Mouse (Mus musculus) liver, adult 2 months (tissue): ENCODE results near the gene Larp1b. TPM values are rescaled to one million over a fixed set of nuclear protein-coding genes. Genes with fewer than 3 reads are reported as not detected.
A peak's percentile ranks its signal among the peaks of the same experiment; 100 is the strongest.

ENCODE experiments used
- DNase-seq: peaks from one replicate; pipeline ENCODE4 v3.0.0-alpha.2; 2011; ENCODE audit warnings: low read depth, low spot score; ENCODE audit errors: extremely low read depth
- H3K27ac ChIP-seq: fragments of 200-500 bp; replicated peaks from 2 replicates; pipeline ENCODE4 v1.5.1; 2012; ENCODE audit warnings: low read depth, mild to moderate bottlenecking, control low read depth, inconsistent platforms, low read length; ENCODE audit not compliant: insufficient read depth
- H3K27me3 ChIP-seq: fragments of 200-500 bp; 2 replicates; pipeline ENCODE4 v1.6.1; 2012; ENCODE audit warnings: mild to moderate bottlenecking, moderate library complexity, low read length, inconsistent platforms; ENCODE audit not compliant: control insufficient read depth, insufficient read depth
- H3K36me3 ChIP-seq: fragments of 200-500 bp; 2 replicates; pipeline ENCODE4 v1.6.1; 2012; ENCODE audit warnings: low read length, inconsistent platforms; ENCODE audit not compliant: control insufficient read depth, insufficient read depth
- H3K4me1 ChIP-seq: fragments of 200-500 bp; 2 replicates; pipeline ENCODE4 v1.6.1; 2011; ENCODE audit warnings: low read length; ENCODE audit not compliant: control insufficient read depth, insufficient read depth
- H3K4me3 ChIP-seq: fragments of 200-500 bp; 2 replicates; pipeline ENCODE4 v1.5.1; 2011; ENCODE audit warnings: low read depth, mild to moderate bottlenecking, control low read depth, low read length, moderate library complexity; ENCODE audit not compliant: insufficient read depth
- H3K79me2 ChIP-seq: fragments of 200-500 bp; 2 replicates; pipeline ENCODE4 v1.6.1; 2012; ENCODE audit warnings: inconsistent platforms, mild to moderate bottlenecking, low read length, moderate library complexity; ENCODE audit not compliant: control insufficient read depth, insufficient read depth
- H3K9ac ChIP-seq: fragments of 200-500 bp; 2 replicates; pipeline ENCODE4 v1.6.1; 2012; ENCODE audit warnings: low read depth, mild to moderate bottlenecking, control low read depth, inconsistent platforms, low read length
- CTCF ChIP-seq: fragments of 200-500 bp; IDR thresholded peaks from 2 replicates; pipeline ENCODE4 v1.5.1; 2011; ENCODE audit warnings: low read depth, low read length, control low read depth
- POLR2A ChIP-seq: fragments of 200-500 bp; IDR thresholded peaks from 2 replicates; pipeline ENCODE4 v1.6.1; 2011; ENCODE audit warnings: low read length, control low read depth; ENCODE audit not compliant: insufficient read depth; ENCODE audit errors: extremely low read depth
- whole genome bisulfite sequencing: fragments of 180-500 bp; shearing (Covaris S2); methylation state at CpG from one replicate; pipeline ENCODE4 v1.1.7; 2018; 5-methylcytosine and 5-hydroxymethylcytosine counted together
- polyA plus RNA-seq: library from polyadenylated mRNA; depleted of rRNA; stranded (reverse); fragments of >200 nt; gene quantifications from 2 replicates; pipeline ENCODE4 v1.2.3, GENCODE M21; 2012; rRNA removed
- total RNA-seq: library from RNA; depleted of rRNA; stranded (reverse); fragments of >200 nt; gene quantifications from 2 replicates; pipeline ENCODE4 v1.2.3, GENCODE M21; 2014; rRNA removed

Gene Larp1b
- total and polyA plus RNA-seq, 2 experiments = 20.3 to 81.2 TPM

DNA sequence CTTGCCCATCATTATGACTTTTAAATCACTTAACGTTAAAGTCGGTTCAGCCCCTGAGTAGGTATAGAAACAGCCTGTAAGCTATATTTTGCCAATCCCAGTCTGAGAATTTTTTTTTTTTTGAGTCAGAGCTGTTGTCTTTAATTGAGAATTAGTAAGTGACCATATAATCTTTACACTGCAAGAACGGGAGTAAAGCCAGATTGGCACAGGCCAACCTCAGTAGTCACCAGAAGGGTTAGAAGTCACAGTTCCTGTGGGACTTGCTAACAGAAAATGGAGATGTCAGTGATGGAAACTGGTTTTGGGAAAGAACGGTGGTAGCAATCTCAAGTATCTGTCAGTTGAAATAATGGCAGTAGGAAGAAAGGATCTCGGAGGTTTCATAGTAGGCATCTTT lies 134.8 kb downstream of the Larp1b start:
- Histone ChIP-seq H3K27me3 (no peaks in the 10 kb centered on the region), H3K9ac (no peak overlapping the region), H3K27ac (no peak overlapping the region), H3K79me2 (peaks cover 8% of the 10 kb centered on the region; the same call in 1 of the 2 replicates), H3K4me1 (peaks cover 14% of the 10 kb centered on the region), H3K36me3 (no peaks in the 10 kb centered on the region), H3K4me3 (no peak overlapping the region)
- 85% methylated on average over 5 of the region's 5 CpGs for WGBS
- no peak for TF ChIP-seq POLR2A
- no peak for TF ChIP-seq CTCF
- DNase-seq = peak; percentile 63

DNA sequence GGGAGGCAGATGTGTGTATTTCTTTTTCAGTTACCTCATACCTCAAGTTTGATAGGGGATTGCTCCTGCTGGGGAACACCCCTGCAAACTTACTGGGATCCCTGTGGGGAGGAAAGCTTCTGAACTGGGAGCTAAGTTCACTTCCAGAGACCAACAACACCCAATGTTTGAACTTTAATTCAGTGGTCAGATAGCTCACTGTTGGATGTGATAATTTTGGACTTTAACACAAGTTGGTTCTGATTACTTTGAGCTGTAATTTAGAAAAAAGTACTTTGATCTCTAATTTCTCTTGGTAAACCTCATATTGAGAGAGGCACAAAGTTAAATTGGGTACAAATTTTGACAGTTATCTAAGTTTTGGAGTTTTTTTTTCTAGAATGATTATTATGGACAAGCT lies 137.4 kb downstream of the Larp1b start:
- peaks cover 13% of the 10 kb centered on the region for H3K4me1 ChIP-seq
- H3K36me3 ChIP-seq = no peaks in the 10 kb centered on the region
- H3K27ac ChIP-seq = peak overlapping the region; percentile 64
- DNase-seq = peak; percentile 97
- H3K4me3 ChIP-seq = no peak overlapping the region
- H3K27me3 ChIP-seq = no peaks in the 10 kb centered on the region
- H3K9ac ChIP-seq = no peak overlapping the region
- H3K79me2 ChIP-seq = peaks cover 5% of the 10 kb centered on the region; the same call in 1 of the 2 replicates
- TF ChIP-seq POLR2A (no peak), CTCF (no peak)

Other genes with a start within 250 kb of the Larp1b start
- 0.07 TPM in 1 of 2 replicates, not detected in the other for gene Slc25a31, start 241.0 kb upstream of the Larp1b start, total RNA-seq
- gene Slc25a31, start 241.0 kb upstream of the Larp1b start, polyA plus RNA-seq = 0.07 TPM in 1 of 2 replicates, not detected in the other
- gene Hspa4l, start 205.3 kb upstream of the Larp1b start, total RNA-seq = 10.3 and 10.5 TPM in 2 replicates
- 6.9 and 7.1 TPM in 2 replicates for gene Hspa4l, start 205.3 kb upstream of the Larp1b start, polyA plus RNA-seq
- gene Plk4, start 149.8 kb upstream of the Larp1b start, total RNA-seq = 1.2 and 1.6 TPM in 2 replicates
- 0.17 and 0.57 TPM in 2 replicates for gene Plk4, start 149.8 kb upstream of the Larp1b start, polyA plus RNA-seq
- gene Mfsd8, start 102.9 kb upstream of the Larp1b start, total RNA-seq = 9.9 and 10.4 TPM in 2 replicates
- gene Mfsd8, start 102.9 kb upstream of the Larp1b start, polyA plus RNA-seq = 2.8 and 3.5 TPM in 2 replicates
- 23.6 and 29.4 TPM in 2 replicates for gene Abhd18, start 102.9 kb upstream of the Larp1b start, total RNA-seq
- 4.8 and 6.8 TPM in 2 replicates for gene Abhd18, start 102.9 kb upstream of the Larp1b start, polyA plus RNA-seq
- not detected in 2 replicates for gene 1700034I23Rik, start 47.3 kb upstream of the Larp1b start, total RNA-seq
- gene 1700034I23Rik, start 47.3 kb upstream of the Larp1b start, polyA plus RNA-seq = not detected in 2 replicates
- 18.3 and 21.2 TPM in 2 replicates for gene Pgrmc2, start 133.2 kb downstream of the Larp1b start, total RNA-seq
- 19.9 and 24.5 TPM in 2 replicates for gene Pgrmc2, start 133.2 kb downstream of the Larp1b start, polyA plus RNA-seq